Mouse (Mus musculus) C2C12 (cell line): ENCODE measurements around the gene Zfp711.

ENCODE experiments used
- CEBPB ChIP-seq: IDR thresholded peaks from one replicate; pipeline ENCODE4 v1.6.1; 2011; ENCODE audit warnings: low read depth, mild to moderate bottlenecking, control low read depth, moderate library complexity
- CTCF ChIP-seq: IDR thresholded peaks from one replicate; pipeline ENCODE4 v1.5.1; 2011; ENCODE audit not compliant: control insufficient read depth, insufficient read depth, insufficient read length
- FOSL1 ChIP-seq: IDR thresholded peaks from one replicate; pipeline ENCODE4 v1.8.0; 2011; ENCODE audit warnings: mild to moderate bottlenecking, low read length; ENCODE audit not compliant: poor library complexity, insufficient read depth, severe bottlenecking
- MYOD1 ChIP-seq: IDR thresholded peaks from one replicate; pipeline ENCODE4 v1.6.1; 2011; ENCODE audit warnings: low read depth; ENCODE audit not compliant: control insufficient read depth, insufficient read length
- MYOG ChIP-seq: IDR thresholded peaks from one replicate; pipeline ENCODE4 v1.6.1; 2011; ENCODE audit not compliant: control insufficient read depth, insufficient read length; ENCODE audit errors: extremely low read depth

GRCm38 (mm10) chrX:112675525-112675924 lies 75.2 kb downstream of the Zfp711 start:
- TF ChIP-seq MYOD1, result no peak
- no peak for TF ChIP-seq FOSL1
- TF ChIP-seq CTCF, result no peak
- no peak for TF ChIP-seq CEBPB
- TF ChIP-seq MYOG, result no peak
